ENCODE assay signal across 16 mouse cellular contexts in the genomic region with DNA sequence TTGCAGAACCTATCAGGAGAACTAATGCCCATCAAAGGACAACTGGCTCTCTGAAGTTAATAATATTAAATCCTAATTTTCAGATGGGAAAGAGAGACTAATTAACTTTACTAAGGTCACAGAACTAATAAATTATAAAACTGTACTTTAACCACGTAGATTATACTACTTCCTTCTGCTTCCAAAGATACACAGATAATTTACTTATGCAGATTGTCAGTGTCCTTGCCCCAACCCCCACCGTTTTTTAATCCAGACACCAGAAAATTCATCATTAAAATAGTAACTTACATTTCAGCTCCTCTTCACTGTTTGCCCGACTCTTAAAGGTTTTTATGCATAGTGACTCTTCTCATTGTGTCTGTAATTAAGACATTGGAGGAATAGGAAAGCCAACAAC.
"Had no signal": no experiment of that assay in that cellular context is flagged by ENCODE, and none has a peak within 500 bp of the region (broad histone marks: within the 10 kb centered on the region; RNA-seq: fewer than 3 reads in every experiment).

No protein-coding gene starts in this region.

- H3K9ac ChIP-seq: neural tube, embryonic 13.5 days; neural tube, embryonic 15.5 days; stomach, embryonic 15.5 days had no signal

- H3K4me3 ChIP-seq: neural tube, embryonic 13.5 days; neural tube, embryonic 15.5 days; stomach, embryonic 15.5 days had no signal

- H3K36me3 ChIP-seq: neural tube, embryonic 13.5 days; neural tube, embryonic 15.5 days; stomach, embryonic 15.5 days had no signal

- H3K9me3 ChIP-seq: neural tube, embryonic 13.5 days; neural tube, embryonic 15.5 days; stomach, embryonic 15.5 days had no signal

- DNase-seq: retina, postnatal 1 day; right cerebral cortex, adult 18-20 months; right cerebral cortex, postnatal 14 days; right cerebral cortex, postnatal 25 days; right cerebral cortex, postnatal 4 days; spleen, adult 18-20 months; thymus, adult 18-20 months; thymus, adult 2 months; thymus, postnatal 14 days; thymus, postnatal 25 days; thymus, postnatal 36 days; thymus, postnatal 4 days had no signal

- H3K27ac ChIP-seq: neural tube, embryonic 13.5 days; neural tube, embryonic 15.5 days; stomach, embryonic 15.5 days; stomach, postnatal 0 days had no signal

- H3K4me1 ChIP-seq: stomach, embryonic 15.5 days had no signal

- H3K27me3 ChIP-seq: neural tube, embryonic 13.5 days; neural tube, embryonic 15.5 days; stomach, embryonic 15.5 days had no signal
